Mouse (Mus musculus) kidney, postnatal 25 days (tissue): ENCODE measurements around the gene Fn3krp.

Experiments used
- DNase-seq, 2 experiments: peaks; one replicate each; pipeline ENCODE4 v3.0.0; 2021; ENCODE audit warnings: mixed read lengths in 2 of 2

Fn3krp gene

DNA sequence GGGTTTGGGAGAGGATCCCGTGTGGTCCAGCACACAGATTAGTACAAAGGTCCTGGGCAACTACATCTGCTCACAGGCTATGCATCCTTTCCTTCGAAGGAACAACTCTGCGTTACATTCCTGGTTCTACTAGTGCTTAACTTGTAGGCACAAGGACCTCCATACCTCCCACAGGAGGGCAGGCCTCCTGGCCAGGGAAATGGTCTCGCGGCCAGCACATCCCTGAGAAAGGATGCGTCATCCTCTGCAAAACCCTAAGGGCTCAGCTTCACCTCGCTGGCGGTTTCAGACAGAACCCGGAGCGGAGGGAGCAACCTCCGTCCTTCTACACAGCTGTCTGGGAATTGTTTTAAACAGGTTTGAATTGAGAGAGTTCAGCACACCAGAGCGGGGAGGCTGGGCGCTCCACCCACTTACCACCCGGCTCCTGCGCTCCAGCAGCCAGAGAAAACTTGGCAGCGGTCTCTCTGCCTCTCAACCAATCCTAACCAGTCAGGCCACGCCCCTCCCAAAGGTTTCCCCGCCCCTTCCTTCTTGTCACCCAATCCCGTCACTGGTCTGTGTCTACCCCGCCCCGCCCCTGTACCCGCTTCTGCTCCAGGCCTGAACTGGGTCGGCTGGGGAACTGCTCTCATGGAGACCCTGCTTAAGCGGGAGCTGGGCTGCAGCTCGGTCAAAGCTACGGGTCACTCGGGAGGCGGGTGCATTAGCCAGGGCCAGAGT lies at the start of gene Fn3krp:
Gene Fn3krp, plus strand, starts transcription at position 572 of the 723 bp plus-strand sequence.
- DNase-seq, result peak; percentile 100

GRCm38 (mm10) chr11:121373305-121373704 lies 47.9 kb upstream of the Fn3krp start:
- DNase-seq, result no peak

- DNase-seq, result no peak
These were observed 42.6 kb upstream of the Fn3krp start for GRCm38 (mm10) chr11:121378644-121379043.

GRCm38 (mm10) chr11:121380294-121380693 lies 40.9 kb upstream of the Fn3krp start:
- DNase-seq, result no peak

- DNase-seq, result peak; percentile 95 to 98
These were observed 33.2 kb upstream of the Fn3krp start, which contains the start of gene Rab40b for GRCm38 (mm10) chr11:121387750-121388553. Gene Rab40b (minus strand): TSS chr11:121388251.

DNA sequence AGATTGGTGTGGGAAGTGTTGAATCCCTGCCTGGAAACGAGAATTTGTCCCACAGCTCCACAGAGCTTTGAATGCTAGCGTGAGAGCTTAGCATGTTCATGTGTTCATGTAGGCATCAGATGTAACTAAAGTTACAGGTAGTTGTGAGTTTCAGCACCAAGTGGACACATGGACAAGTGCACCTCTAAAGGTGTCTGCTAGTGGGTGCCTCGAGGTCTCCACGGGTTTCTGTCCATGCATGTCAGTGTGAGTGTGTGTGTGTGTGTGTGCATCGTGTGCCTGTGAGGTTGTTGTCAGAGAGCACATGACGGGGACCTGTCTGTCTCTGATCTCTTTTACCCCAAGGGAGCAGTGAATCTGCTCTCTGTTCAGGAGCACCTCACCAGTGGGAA lies 32.7 kb upstream of the Fn3krp start:
- no peak for DNase-seq

DNA sequence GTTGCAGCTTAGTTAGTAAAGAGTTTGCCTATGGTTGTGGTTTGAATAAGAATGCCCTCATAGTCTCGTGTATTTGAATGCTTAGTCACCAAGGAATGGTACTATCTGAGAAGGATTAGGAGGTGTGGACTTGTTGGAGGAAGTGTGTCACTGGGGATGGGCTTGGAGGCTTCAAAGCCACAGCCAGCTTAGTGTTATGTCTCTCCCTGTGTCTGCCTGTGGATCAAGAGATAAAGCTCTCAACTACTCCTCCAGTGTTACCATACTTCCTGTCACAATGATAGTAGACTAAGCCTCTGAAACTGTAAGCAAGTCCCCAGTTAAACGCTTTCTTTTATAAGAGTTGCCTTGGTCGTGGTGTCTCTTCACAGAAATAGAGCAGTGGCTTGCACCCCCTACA lies 30.4 kb upstream of the Fn3krp start:
- DNase-seq, result no peak

DNA sequence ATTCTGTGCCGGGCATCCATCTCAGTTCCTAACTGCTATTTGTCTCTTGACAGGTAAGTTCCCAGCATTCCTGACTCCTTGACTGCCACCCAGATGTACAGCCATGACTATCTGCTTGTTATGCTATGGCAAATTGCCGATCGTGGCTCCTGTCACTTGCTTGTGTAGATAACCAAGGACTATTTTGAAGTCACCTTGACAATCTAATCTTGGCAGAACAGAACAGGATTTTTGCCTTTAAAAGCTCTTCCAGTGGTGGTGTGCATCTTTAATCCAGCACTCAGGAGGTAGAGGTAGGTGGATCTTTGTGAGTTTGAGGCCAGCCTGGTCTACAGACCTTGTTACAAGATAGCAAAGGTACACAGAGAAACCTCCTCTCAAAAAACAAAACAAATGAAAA lies 28.8 kb upstream of the Fn3krp start:
- DNase-seq, result no peak

- no peak for DNase-seq
These were observed 13.6 kb upstream of the Fn3krp start for GRCm38 (mm10) chr11:121407366-121408155.

DNA sequence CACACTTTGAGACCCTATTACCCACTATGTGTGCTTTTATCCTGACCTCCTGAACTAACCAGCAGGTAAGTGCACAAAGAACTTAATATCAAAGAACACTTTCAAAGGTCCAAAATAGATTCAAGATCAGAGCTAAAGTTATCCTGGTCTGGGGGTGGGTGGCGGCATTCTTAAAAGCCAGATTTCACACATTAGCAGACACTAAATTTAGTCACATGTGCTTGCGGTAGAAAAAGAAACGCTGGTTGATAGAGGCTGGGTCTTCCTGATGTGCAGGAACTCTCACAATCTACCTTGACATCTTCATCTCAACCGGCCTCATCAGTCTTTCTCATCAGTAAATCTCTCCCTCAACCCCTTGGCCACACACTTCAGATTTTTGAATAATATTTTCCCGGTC lies 6.4 kb upstream of the Fn3krp start:
- DNase-seq, result no peak

DNA sequence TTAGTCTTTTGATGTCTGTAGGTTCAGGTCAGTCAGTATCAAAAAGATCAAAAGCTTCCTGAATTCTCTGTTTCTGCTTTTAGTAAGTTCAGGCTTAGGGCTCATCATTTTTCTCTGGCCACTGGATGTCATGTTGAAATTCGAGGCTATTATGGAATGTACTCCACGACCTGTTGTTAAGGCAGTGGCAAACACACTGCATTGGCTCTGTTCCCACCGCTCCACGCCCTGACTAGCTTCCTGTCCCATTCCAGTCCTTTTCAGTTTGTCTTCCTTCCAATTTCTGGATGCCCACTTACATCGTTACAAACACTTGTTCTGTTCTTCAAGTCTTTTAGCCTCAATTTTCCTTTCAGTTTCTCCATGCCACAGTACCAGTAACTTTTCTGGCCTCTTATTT lies 5.8 kb upstream of the Fn3krp start:
- no peak for DNase-seq

DNA sequence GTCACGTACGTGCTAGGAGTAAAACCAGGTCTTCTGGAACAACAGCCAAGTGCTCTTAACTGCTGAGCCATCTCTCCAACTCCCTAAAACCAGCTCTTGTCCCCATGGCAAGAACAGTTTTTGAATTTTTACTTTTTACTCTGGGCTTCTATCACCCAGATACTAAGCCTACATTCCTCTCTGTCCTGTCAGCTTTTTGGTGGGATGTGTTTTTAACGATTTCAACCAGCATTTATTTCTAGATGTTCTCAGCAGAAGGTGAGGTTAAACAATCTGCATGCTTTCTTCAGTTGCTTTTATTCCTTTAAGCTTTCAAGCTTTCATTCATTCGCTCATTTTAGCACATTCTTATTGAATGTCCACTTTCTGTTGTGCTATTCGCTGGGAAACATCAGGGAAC lies 3.2 kb upstream of the Fn3krp start:
- no peak for DNase-seq

- DNase-seq, result no peak
These were observed 2.3 kb upstream of the Fn3krp start for GRCm38 (mm10) chr11:121418932-121419331.

DNA sequence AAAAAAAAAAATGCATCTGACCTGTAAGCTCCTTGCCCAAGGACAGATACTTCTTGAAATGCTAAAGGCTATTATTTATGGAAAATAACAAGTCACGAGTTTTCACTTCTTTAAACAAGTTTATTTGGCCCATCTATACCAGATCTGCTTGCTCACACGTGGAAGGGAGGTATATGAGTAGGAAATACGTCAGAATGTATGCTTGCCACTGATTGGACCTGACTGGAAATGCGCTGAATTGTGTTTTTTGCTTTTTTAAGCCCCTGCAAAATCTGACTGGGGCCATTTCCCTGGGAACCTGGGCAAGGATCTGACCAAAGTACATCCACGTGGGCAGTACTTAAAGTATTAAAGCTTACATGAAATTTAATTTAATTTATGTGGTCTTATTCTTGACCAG lies 822 bp upstream of the Fn3krp start:
- no peak for DNase-seq

- no peak for DNase-seq
These were observed 462 bp downstream of the Fn3krp start for GRCm38 (mm10) chr11:121421553-121422173.

DNA sequence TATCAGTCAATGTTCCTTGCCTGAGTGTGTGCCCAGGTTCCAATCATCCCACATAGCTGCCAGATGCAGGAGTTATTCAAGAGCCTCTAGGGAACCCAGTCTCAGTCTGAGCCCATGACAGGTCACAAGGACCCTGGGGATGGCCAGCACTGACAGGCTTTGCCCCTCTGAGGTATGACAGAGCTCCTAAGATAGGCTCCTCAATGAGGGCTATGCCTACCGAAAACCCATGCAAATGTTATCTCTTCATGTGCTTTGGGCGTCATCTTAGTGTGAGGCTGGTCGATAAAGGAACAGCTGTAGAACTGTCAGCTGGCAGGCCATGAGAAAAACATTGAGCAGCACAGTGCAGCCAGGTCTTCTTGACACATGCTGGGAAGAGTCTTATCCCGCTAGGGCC lies 12.2 kb downstream of the Fn3krp start:
- DNase-seq, result no peak

- DNase-seq, result peak; percentile 97
These were observed 13.3 kb downstream of the Fn3krp start, which contains the start of gene Fn3k for GRCm38 (mm10) chr11:121434156-121435155. Gene Fn3k (plus strand): TSS chr11:121434913.

GRCm38 (mm10) chr11:121437236-121437635 lies 16.0 kb downstream of the Fn3krp start:
- no peak for DNase-seq

- peak; percentile 49 to 79 for DNase-seq
These were observed 18.6 kb downstream of the Fn3krp start for GRCm38 (mm10) chr11:121439686-121440292.

GRCm38 (mm10) chr11:121441653-121442052 lies 20.5 kb downstream of the Fn3krp start:
- no peak for DNase-seq

GRCm38 (mm10) chr11:121442076-121442475 lies 20.9 kb downstream of the Fn3krp start:
- no peak for DNase-seq
